Mouse (Mus musculus): ENCODE results near the gene Smarcd2. TPM values are rescaled to one million over a fixed set of nuclear protein-coding genes. Genes with fewer than 3 reads are reported as not detected.
"Not testable (repeated sequence)": the region's sequence is repeated elsewhere in the genome, so short reads cannot be mapped to it uniquely, and the experiment has no call there.

Smarcd2 gene
- polyA plus RNA-seq, 1 experiment = 89.5 TPM

DNA sequence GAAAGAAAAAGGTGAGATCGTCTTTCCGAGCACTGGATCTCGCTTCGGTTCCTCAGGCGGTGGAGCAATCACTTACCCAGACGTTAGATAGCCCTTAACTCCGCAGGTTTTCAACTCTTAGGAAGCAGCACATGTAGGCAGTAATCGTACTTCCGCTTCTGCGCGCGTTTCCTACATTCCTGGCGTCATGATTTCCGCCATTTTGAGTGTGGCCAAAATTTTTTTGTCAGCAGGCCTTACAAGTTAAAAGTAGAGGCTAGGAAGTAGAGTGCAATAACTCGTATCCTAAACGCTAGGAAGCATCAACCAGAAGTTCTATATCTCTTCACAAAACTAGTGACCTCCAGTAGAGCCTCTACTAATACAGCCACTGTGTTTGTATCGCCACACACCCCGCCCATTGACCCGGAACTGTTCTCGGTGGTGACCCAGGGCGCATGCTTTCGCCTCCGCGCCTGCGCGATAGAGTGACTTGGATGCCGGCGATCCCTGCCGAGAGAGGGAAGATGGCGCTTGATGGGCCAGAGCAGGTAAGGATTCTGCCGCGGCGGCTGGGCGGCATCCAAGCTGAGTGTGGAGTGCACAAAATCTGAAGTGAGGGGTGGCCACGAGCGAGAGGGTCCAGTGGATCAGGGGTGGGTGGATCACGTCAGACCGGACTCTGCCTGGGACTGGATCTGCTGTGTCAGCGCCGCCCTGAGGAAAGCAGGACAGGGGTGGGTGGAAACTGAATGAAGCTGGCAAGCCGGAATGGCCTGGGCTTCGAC lies 16.9 kb downstream of the Smarcd2 start, which contains the start of the genes Ftsj3 and Psmc5:
Gene Ftsj3, minus strand, starts transcription at position 395 of the 767 bp plus-strand sequence.
Gene Psmc5, plus strand, starts transcription at position 470 of the 767 bp plus-strand sequence.
- peaks cover 13% of the 10 kb centered on the region for H3K4me1 ChIP-seq (ENCODE audit: control insufficient read depth, insufficient read depth, low read length)
- peak within 1 kb of the TSS; percentile 96 for H3K4me3 ChIP-seq (ENCODE audit: insufficient read depth, low read length)
- peak within 1 kb of the TSS; percentile 68 for H3K27ac ChIP-seq (ENCODE audit: insufficient read depth, low read depth, low read length)
- TF ChIP-seq CTCF (IDR thresholded peaks at IDR 0.05; ENCODE audit: low read depth, low read length) (no peak), POLR2A (IDR thresholded peaks at IDR 0.05; ENCODE audit: borderline replicate concordance, low read depth, low read length) (no peak)

DNA sequence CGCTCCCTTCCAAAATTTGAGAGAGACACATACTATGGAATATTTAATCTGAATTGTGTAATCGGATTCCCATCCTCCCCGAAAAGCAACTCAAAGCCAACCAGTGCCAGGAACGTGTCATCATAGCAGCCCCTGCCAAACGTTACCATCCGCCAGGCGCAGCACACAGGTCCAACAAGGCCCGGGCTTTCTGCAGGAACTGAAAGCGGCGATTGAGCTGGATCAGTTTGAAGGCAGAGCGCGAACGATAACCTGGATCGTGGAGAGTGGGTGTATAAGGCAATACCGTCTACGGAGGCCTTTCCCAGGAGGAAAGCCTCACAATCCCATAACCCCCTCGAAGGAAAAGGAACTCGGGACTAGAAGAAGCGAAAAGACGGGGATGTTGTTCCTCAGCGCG lies 17.6 kb downstream of the Smarcd2 start:
- peaks cover 13% of the 10 kb centered on the region for H3K4me1 ChIP-seq (ENCODE audit: control insufficient read depth, insufficient read depth, low read length)
- H3K27ac ChIP-seq (ENCODE audit: insufficient read depth, low read depth, low read length) = peak overlapping the region; percentile 68
- H3K4me3 ChIP-seq (ENCODE audit: insufficient read depth, low read length) = peak overlapping the region; percentile 96
- no peak for TF ChIP-seq CTCF (IDR thresholded peaks at IDR 0.05; ENCODE audit: low read depth, low read length)
- TF ChIP-seq POLR2A (IDR thresholded peaks at IDR 0.05; ENCODE audit: borderline replicate concordance, low read depth, low read length) = no peak

DNA sequence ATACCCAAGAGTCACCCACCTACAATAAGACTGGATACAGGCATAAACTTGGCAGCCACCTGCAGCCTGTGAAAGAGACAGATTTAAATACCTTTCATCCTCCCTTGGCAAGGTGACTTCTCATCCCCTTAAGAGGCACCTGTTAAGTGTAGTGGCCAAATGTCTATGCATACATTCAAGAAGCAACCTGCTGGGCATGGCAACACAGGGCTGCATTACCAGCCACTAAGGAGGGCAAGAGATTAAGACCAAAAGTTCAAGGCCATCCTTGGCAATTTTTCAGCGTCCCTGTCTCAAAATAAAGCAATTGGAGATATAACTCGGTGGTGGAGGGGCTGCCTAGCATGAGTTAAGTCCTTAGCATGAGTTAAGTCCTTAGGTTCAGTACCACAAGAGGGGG lies 18.0 kb downstream of the Smarcd2 start:
- Histone ChIP-seq H3K27ac (ENCODE audit: insufficient read depth, low read depth, low read length) (peak overlapping the region; percentile 68), H3K4me3 (ENCODE audit: insufficient read depth, low read length) (peak overlapping the region; percentile 96), H3K4me1 (ENCODE audit: control insufficient read depth, insufficient read depth, low read length) (peaks cover 13% of the 10 kb centered on the region)
- TF ChIP-seq CTCF (IDR thresholded peaks at IDR 0.05; ENCODE audit: low read depth, low read length) (no peak), POLR2A (IDR thresholded peaks at IDR 0.05; ENCODE audit: borderline replicate concordance, low read depth, low read length) (no peak)

DNA sequence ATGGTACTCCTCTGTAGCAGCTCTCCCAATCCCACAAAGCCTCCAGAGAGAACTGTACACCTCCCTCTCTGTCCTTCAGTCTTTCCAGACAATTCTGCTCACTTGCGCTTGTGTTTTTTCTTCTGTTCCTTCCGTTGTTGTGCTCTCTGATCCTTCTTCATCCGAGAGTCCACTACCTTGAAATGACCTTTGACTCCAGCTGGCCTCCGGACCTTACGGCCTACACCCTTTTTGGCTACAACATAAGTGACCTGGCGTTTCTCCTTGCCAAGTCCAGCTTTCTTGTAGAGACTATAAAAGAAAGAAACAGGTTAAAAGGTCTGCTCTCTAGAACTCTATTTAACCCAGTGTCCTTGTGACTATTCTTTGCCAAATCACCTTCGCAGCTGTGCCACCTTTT lies 23.4 kb downstream of the Smarcd2 start:
- no peak for TF ChIP-seq CTCF (IDR thresholded peaks at IDR 0.05; ENCODE audit: low read depth, low read length)
- TF ChIP-seq POLR2A (IDR thresholded peaks at IDR 0.05; ENCODE audit: borderline replicate concordance, low read depth, low read length) = no peak
- H3K4me1 ChIP-seq (ENCODE audit: control insufficient read depth, insufficient read depth, low read length) = peaks cover 1% of the 10 kb centered on the region; the same call in 1 of the 2 replicates
- H3K27ac ChIP-seq (ENCODE audit: insufficient read depth, low read depth, low read length) = no peak overlapping the region

DNA sequence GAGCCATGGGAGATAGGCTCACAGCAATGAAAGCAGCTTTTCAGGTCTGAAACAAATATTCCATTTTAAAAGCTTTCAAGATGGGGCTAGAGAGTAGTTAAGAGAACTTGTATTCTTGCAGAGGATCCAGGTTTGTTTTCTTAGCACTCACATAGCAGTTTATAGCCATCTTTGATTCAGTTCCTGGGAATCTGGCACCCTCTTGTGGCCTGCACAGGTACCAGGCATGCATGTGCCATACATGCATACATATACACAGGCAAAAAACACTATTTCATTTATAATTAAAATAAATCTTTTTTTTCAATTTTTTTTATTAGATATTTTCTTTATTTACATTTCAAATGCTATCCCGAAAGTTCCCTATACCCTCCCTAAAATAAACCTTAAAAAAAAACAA lies 25.9 kb downstream of the Smarcd2 start:
- no peak for TF ChIP-seq POLR2A (IDR thresholded peaks at IDR 0.05; ENCODE audit: borderline replicate concordance, low read depth, low read length)
- H3K4me1 ChIP-seq (ENCODE audit: control insufficient read depth, insufficient read depth, low read length) = no peaks in the 10 kb centered on the region
- H3K27ac ChIP-seq (ENCODE audit: insufficient read depth, low read depth, low read length) = no peak overlapping the region
- H3K4me3 ChIP-seq (ENCODE audit: insufficient read depth, low read length) = no peak overlapping the region

More for the DNA sequence above, 23.4 kb downstream of the Smarcd2 start:
- no peak overlapping the region for H3K4me3 ChIP-seq (ENCODE audit: insufficient read depth, low read length)

DNA sequence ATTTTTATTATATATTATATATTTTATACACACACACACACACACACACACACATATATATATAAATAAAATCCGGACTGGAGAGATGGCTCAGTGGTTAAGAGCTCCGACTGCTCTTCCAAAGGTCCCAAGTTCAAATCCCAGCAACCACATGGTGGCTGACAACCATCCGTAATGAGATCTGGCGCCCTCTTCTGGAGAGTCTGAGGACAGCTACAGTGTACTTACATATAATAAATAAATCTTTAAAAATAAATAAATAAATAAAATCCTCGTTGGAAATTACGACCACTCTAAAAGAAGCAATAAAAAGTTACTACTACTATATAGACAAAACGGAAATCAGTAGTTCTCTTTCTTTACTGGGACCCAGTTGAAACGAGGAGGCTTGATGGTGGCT lies 38.8 kb downstream of the Smarcd2 start:
- not testable (repeated sequence) for H3K4me1 ChIP-seq (ENCODE audit: control insufficient read depth, insufficient read depth, low read length); H3K27ac ChIP-seq (ENCODE audit: insufficient read depth, low read depth, low read length); H3K4me3 ChIP-seq (ENCODE audit: insufficient read depth, low read length)

DNA sequence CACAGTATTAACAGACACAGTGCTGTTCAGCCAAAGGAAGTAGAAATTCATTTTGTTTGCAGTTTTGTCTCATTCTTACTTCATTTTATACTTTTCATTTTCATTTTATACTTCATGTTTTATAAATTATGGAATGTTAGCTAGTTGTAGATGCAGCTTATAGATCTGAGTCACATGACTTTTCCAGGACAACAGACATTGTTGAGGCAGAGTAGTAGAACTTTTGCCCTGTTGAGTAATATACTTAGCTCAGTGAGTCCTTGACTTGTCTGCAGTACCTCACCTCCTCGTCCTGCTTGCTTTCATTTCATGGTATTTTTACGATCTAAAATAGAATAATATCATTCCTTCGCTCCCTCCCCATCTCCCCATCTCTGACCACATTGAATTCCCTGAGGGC lies 52.2 kb downstream of the Smarcd2 start:
- no peak overlapping the region for H3K4me3 ChIP-seq (ENCODE audit: insufficient read depth, low read length)
- H3K27ac ChIP-seq (ENCODE audit: insufficient read depth, low read depth, low read length) = no peak overlapping the region
- peaks cover 15% of the 10 kb centered on the region for H3K4me1 ChIP-seq (ENCODE audit: control insufficient read depth, insufficient read depth, low read length)
- TF ChIP-seq CTCF (IDR thresholded peaks at IDR 0.05; ENCODE audit: low read depth, low read length) (no peak), POLR2A (IDR thresholded peaks at IDR 0.05; ENCODE audit: borderline replicate concordance, low read depth, low read length) (no peak)

DNA sequence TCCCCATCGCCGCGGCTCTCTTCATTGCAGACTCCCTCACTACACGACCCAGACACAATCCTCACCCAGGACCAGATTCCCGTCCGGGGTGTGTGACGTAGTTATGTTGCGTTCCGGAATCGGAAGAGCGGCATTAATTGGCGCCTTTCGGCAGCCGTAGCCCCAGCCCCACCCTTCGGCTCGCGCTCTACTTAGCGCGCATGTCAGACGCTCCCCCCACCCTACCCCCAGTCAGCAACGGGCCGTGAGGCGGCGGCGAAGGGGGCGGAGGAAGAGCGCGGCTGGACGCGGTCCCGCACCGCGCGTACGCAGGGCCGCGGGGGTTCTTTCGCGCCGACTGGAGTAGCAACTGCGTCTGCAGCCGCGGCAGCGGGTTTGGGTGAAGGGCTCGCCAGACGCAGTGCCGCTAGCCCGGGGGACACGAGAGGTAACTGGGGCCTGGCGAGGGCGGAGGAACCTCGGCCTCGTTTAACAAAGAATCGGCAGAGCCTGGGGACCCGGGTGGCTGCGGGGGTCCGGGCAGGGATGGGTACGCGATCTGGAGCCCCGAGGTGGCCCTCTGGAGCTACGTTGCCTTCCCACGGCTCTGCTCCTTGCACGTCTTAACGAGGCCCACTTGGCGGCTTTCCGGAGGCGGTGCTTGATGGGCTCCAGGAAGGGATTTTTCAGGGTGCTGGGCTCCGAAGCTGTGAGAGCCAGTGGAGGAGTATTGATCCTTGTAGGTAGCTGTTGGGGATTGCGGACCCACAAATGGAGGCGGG lies 55.9 kb downstream of the Smarcd2 start, which contains the start of gene Ddx42:
Gene Ddx42, plus strand, starts transcription at position 197 of the 761 bp plus-strand sequence.
- TF ChIP-seq POLR2A (IDR thresholded peaks at IDR 0.05; ENCODE audit: borderline replicate concordance, low read depth, low read length) = no peak
- Histone ChIP-seq H3K27ac (ENCODE audit: insufficient read depth, low read depth, low read length) (peak within 1 kb of the TSS; percentile 93), H3K4me1 (ENCODE audit: control insufficient read depth, insufficient read depth, low read length) (peaks cover 13% of the 10 kb centered on the region), H3K4me3 (ENCODE audit: insufficient read depth, low read length) (peak within 1 kb of the TSS; percentile 93)

DNA sequence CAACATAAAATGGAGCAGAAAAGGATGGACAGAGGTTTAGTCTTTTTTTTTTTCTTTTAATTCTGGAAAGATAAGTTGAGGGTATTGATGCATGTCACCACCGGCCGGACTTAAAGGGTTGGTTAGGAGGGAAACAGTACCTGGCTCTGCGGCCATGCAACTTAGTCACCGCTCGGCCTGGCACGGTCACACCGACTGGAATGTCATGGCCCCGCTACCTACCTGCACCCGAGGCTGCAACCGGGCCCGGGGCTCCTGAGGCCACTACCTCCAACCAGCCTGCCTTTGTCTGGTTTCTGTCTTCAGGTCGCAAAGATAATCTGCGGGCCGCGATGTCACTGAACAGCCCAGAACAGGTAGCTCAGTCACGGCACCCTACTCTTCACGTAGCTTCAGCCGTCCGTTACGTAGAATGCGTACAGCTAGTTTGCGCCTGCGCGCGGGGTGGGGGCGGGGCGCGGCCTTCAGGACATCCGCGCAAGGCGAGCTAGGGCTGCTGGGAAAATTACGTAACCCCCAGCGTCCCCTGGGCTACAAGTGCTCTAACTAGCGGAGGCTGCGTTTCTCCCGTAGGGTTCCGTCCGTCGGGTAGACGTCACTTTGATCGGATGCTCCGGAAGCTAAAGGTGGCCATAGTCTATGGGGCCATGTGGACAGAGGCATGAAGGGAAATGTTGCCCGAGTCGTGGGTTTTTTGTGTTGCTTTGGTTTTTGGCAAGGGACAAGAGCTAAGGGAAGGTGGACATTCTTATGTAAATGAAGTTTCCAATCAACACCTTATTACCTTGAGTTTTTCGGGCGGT lies 56.6 kb downstream of the Smarcd2 start, which contains the start of gene Ccdc47:
Gene Ccdc47, minus strand, starts transcription at position 418 of the 803 bp plus-strand sequence.
- TF ChIP-seq CTCF (IDR thresholded peaks at IDR 0.05; ENCODE audit: low read depth, low read length) (no peak), POLR2A (IDR thresholded peaks at IDR 0.05; ENCODE audit: borderline replicate concordance, low read depth, low read length) (no peak)
- H3K4me1 ChIP-seq (ENCODE audit: control insufficient read depth, insufficient read depth, low read length) = peaks cover 13% of the 10 kb centered on the region

More for the DNA sequence above, 56.6 kb downstream of the Smarcd2 start, which contains the start of gene Ccdc47:
- Histone ChIP-seq H3K4me3 (ENCODE audit: insufficient read depth, low read length) (peak within 1 kb of the TSS; percentile 93), H3K27ac (ENCODE audit: insufficient read depth, low read depth, low read length) (peak within 1 kb of the TSS; percentile 93)

Measured in bone marrow macrophage, adult 2 months (primary cell).